Mouse (Mus musculus): ENCODE data around the gene Il2rg.

Il2rg gene

GRCm38 (mm10) chrX:101268025-101268754 is at the start of gene Il2rg:
Gene Il2rg, minus strand, starts transcription at chrX:101268255.
- DNase-seq = no peak

GRCm38 (mm10) chrX:101313625-101314359 is 45.7 kb upstream of the Il2rg start:
- no peak for DNase-seq

- no peak for DNase-seq
Observed at GRCm38 (mm10) chrX:101309299-101309698, 41.2 kb upstream of the Il2rg start.

- no peak for DNase-seq
Observed at GRCm38 (mm10) chrX:101304646-101305045, 36.6 kb upstream of the Il2rg start.

DNA sequence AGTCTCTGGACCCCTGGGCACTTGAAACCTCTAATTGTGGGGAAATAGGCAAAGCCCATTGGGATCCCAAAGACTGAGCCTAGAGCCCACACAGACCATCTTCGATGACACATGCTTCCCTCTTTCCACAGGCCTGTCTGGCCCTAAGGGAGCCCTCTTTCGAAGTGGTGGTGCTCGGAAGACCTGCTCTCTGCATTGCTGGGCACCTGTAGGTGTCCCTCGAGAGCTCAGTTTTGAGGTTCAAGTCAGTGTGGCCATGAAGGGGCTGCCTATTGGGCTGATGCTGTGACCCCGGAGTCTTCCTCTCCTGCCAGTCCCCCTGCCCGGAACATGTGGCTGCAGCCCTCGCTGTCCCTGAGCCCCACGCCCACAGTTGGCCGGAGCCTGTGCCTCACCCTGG is 33.6 kb upstream of the Il2rg start:
- no peak for DNase-seq

DNA sequence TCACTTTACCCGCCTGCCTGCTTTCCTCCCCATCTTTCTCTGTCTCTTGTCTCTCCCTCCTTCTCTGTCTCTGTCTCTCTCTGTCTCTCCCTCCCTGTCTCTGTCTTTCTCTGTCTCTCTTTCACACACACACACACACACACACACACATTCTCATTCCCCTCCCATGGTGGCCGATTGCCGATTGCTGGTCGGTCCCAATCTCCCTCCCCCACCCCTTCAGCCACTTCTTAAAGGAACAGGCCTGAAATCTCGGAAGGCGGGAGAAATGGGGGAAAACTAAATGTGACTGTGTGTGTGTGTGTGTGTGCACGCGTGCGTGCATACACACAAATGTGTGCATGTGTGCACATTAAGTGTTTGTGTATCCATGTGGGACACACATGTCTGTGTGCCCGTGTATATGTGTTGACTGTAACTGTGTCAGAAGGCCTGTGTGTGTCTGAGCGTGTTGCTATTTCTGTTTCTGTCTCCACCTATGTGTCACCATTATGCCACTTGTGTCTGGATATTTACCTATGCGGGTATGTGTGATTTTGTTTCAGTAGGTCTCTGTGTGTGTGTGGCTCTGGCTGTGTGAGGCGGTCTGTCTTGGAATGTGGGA is 32.5 kb upstream of the Il2rg start:
- no peak for DNase-seq

- DNase-seq = no peak
Observed at GRCm38 (mm10) chrX:101299473-101300426, 31.7 kb upstream of the Il2rg start.

- no peak for DNase-seq
Observed at GRCm38 (mm10) chrX:101299055-101299454, 31.0 kb upstream of the Il2rg start, which contains the start of gene Nlgn3. Gene Nlgn3, plus strand, starts transcription at chrX:101299168.

DNA sequence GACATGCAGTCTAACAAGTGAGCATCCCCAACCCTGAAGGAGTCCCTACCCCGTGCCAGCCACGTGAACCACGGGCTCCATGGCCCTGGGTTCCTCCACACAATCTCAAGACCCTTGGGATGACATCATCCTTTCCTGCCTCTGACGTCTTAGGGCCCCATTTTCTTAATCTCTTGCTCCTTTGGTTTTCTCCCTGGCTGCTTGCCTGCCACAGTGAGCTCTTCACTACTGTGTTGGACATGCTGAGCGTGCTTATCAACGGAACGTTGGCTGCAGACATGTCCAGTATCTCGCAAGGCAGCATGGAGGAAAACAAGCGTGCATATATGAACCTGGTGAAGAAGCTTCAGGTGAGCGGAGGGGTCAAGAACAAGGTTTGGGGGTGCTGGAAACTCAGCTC is 22.1 kb upstream of the Il2rg start:
- DNase-seq = no peak

- DNase-seq = no peak
Observed at GRCm38 (mm10) chrX:101289037-101289436, 21.0 kb upstream of the Il2rg start.

DNA sequence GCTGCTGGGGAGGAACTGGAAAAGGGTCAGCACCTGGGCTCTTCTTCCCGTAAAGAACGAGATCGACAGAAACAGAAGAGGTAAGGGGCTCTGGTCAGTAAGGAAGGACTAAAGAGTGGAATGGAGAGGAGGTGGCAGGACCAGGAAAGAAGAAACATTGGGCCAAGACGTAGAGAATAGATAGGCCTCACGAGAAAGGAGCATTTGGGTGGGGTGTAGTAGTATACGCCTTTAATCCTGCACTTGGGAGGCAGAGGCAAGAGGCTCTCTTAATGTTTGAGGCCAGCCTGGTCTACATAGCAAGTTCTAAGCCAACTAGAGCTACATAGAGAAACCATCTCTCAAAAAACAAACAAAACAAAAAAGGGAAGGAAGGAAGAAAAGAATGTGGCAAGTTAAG is 20.4 kb upstream of the Il2rg start:
- no peak for DNase-seq

GRCm38 (mm10) chrX:101287543-101287942 is 19.5 kb upstream of the Il2rg start:
- DNase-seq = no peak

GRCm38 (mm10) chrX:101285953-101286670 is 18.1 kb upstream of the Il2rg start:
- no peak for DNase-seq

- peak; percentile 39 for DNase-seq
Observed at GRCm38 (mm10) chrX:101285534-101285933, 17.5 kb upstream of the Il2rg start.

GRCm38 (mm10) chrX:101282813-101283212 is 14.8 kb upstream of the Il2rg start:
- no peak for DNase-seq

- peak; percentile 92 for DNase-seq
Observed at GRCm38 (mm10) chrX:101273875-101274738, 6.1 kb upstream of the Il2rg start, which contains the start of gene Med12. Gene Med12, plus strand, starts transcription at chrX:101274030.

DNA sequence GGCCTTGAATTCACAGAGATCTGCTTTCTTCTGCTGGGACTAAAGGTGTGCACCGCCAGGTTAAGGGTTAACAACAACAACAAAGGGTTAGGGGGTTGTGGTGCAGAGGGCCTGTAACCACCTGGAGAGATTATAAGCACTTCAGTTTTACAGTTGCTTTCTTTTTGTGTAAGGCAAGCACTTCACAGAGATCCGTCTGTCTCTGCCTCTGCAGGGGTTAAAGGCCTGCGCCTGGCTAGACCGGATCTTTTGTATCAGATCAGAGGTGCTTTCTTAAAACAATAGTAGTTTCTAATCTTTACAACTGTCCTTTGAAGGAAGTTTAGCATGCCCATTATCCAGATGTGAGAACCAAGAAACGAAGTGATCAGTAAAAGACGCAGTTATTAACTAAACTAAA is 5.4 kb upstream of the Il2rg start:
- DNase-seq = no peak

DNA sequence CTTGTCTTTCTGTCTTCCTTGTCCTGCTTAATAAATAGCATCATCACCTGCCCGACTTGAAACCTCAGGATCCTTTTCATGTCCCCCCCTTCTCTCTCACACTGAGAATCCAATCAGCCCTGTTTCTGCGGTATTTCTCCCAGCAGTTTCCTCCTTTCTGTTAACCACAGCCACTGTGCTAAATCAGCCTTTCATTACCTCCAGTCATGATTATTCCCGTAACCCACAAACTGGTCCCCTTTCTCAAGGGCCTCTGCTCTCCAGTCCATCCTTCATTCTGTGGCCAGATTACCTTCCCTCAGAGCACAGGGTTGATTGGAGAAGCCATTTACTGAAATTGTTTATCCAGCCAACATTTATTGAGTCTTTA is 685 bp upstream of the Il2rg start, which contains the start of gene Gm20489:
TSS of gene Gm20489 (minus strand) at position 269 of the 370 bp plus-strand sequence.
- DNase-seq = no peak

GRCm38 (mm10) chrX:101266631-101267030 is 1.4 kb downstream of the Il2rg start:
- no peak for DNase-seq

- no peak for DNase-seq
Observed at GRCm38 (mm10) chrX:101263892-101264291, 4.2 kb downstream of the Il2rg start, which contains the start of gene Gm614. Gene Gm614, minus strand, starts transcription at chrX:101263992.
